Mouse (Mus musculus) Patski (cell line): ENCODE data around the gene Glyr1. TPM values are rescaled to one million over a fixed set of nuclear protein-coding genes. Genes with fewer than 3 reads are reported as not detected.

ENCODE experiments used
- ATAC-seq: fragments of 100-300 bp; one replicate; pipeline ENCODE4 v1.8.0; 2021
- CTCF ChIA-PET: fragments of 350-600 bp; sonication (Branson Sonifier 250); formaldehyde crosslinking; loops from one replicate; lab custom pipeline; 2022; ENCODE audit warnings: inconsistent platforms; lab: Charles Lee
- POLR2A ChIA-PET: fragments of 350-600 bp; sonication (Branson Sonifier 250); formaldehyde crosslinking; loops from one replicate; lab custom pipeline; 2022; ENCODE audit warnings: antibody characterized with exemption, inconsistent platforms; lab: Charles Lee
- DNase-seq: peaks from one replicate; pipeline ENCODE4 v3.0.0-alpha.2; 2011; ENCODE audit warnings: low read depth, low spot score
- H3K27me3 ChIP-seq: fragments of 371-371 bp; one replicate; pipeline ENCODE4 v1.5.1; 2021
- CTCF ChIP-seq: fragments of 100-300 bp; IDR thresholded peaks from one replicate; pipeline ENCODE4 v1.5.1; 2021
- in situ Hi-C: fragments of 300-500 bp; cut with MboI; formaldehyde crosslinking; loops from 3 replicates; pipeline ENCODE4 v1.11.1; 2018; ENCODE audit warnings: low pct_unique_long_range_greater_than_20kb, mixed read lengths
- polyA plus RNA-seq: library from polyadenylated mRNA; unstranded; gene quantifications from one replicate; pipeline ENCODE4 v1.2.3, GENCODE M21; 2021

The Glyr1 gene
- 102 TPM for polyA plus RNA-seq

GRCm38 (mm10) chr16:5049774-5050234, at the start of gene Glyr1, which contains the start of gene Ubn1:
Gene Glyr1 (minus strand): TSS chr16:5049863.
Gene Ubn1 (plus strand): TSS chr16:5050057.
- CTCF ChIA-PET, result no interaction called here
- DNase-seq (peak; percentile 97), ATAC-seq (peak; percentile 96)
- no peaks in the 10 kb centered on the region for H3K27me3 ChIP-seq
- in situ Hi-C loops, result loop anchor here (10.0 kb wide), 1 partner anchor 95 kb away; the partner anchor contains the start of gene Sec14l5
- POLR2A ChIA-PET, result interaction anchor here (1.2 to 3.3 kb wide), 4 partner anchors 11 to 86 kb away, joined by 3 to 11 read pairs (median 3); no protein-coding TSS in a partner anchor
- TF ChIP-seq CTCF, result no peak

DNA sequence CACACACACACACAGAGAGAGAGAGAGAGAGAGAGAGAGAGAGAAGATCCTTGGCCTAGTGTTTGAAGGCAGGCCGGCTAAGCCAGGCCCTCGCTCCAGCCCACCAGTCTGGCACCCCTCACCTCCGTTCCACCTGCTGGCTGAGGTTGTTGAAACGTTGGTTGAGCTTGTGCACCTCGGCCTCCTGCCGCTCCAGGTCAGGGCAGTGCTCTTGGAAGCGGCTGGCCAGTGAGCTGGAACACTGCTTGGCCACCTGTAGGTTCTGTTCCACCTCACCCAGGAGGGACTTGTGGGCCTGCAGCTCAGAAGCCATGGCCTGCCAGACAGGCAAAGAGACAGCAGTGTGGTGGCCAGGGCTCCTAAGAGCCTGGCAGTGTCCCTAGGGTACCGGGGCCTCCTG, 46.8 kb upstream of the Glyr1 start:
- in situ Hi-C loops, result loop anchor here (5.0 kb wide), 1 partner anchor 36 kb away; the partner anchor contains the start of gene Ppl
- DNase-seq (no peak), ATAC-seq (no peak)
- ChIA-PET CTCF (no interaction called here), POLR2A (no interaction called here)
- TF ChIP-seq CTCF, result no peak
- H3K27me3 ChIP-seq, result peaks cover 35% of the 10 kb centered on the region

DNA sequence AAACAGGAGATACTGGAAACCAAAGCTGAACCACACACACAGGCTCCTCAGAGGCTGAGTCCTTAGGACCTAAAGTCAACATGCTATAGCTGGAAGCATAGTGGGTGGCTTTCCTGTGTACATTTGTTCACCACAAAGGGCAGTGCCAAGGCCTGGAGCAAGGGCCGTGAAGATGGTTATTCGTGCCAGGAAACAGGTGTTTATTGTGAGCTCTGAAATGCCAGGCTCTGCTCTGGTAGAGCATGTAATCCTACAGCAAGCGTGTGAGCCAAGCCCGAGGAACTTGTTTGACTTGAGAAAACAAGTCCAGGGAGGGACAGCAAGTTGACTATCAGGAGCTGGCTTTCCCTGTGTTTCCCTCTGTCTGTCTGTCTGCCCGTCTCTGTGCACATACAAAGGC, 43.6 kb upstream of the Glyr1 start:
- peaks cover 25% of the 10 kb centered on the region for H3K27me3 ChIP-seq
- ChIA-PET POLR2A (interaction anchor here (1.1 kb wide), 1 partner anchor 16 kb away, joined by 3 read pairs; no protein-coding TSS in a partner anchor), CTCF (interaction anchor here (0.8 to 1.3 kb wide), 4 partner anchors 16 to 52 kb away, joined by 3 to 4 read pairs (median 3); no protein-coding TSS in a partner anchor)
- in situ Hi-C loops, result no loop called here
- peak; percentile 91 for DNase-seq
- peak; percentile 70 for ATAC-seq
- TF ChIP-seq CTCF, result no peak

- DNase-seq (no peak), ATAC-seq (no peak)
- POLR2A ChIA-PET, result interaction anchor here (1.4 kb wide), 1 partner anchor 39 kb away, joined by 3 read pairs; the partner anchor contains the start of genes Glyr1 and Ubn1
- in situ Hi-C loops, result no loop called here
- no peak for TF ChIP-seq CTCF
- CTCF ChIA-PET, result no interaction called here
- peaks cover 13% of the 10 kb centered on the region for H3K27me3 ChIP-seq
Measured at GRCm38 (mm10) chr16:5089021-5089420, 39.4 kb upstream of the Glyr1 start.

- ChIA-PET POLR2A (no interaction called here), CTCF (no interaction called here)
- ATAC-seq (no peak), DNase-seq (no peak)
- H3K27me3 ChIP-seq, result peaks cover 7% of the 10 kb centered on the region
- in situ Hi-C loops, result no loop called here
- no peak for TF ChIP-seq CTCF
Measured at GRCm38 (mm10) chr16:5086179-5086578, 36.5 kb upstream of the Glyr1 start.

DNA sequence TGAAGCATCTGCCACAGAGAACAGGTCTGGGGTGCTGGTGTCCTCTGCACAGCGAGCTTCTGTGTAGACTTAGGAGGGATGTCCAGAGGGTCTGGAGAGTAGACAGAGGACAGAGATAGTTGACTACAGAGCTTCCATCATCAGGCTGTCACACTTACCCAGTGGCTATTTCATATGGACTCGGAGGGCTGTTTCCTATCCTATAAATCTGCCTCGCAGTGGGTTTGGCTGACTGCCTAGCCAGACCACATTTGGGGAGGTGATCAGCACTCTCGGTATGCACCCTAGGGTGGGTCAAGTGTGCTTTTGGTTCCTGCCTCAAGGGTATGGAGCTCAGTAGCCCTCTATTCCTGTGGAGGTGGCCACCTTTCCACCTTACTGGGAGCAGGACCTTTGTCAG, 35.5 kb upstream of the Glyr1 start:
- ChIA-PET POLR2A (no interaction called here), CTCF (no interaction called here)
- DNase-seq (no peak), ATAC-seq (no peak)
- H3K27me3 ChIP-seq, result peaks cover 7% of the 10 kb centered on the region
- in situ Hi-C loops, result no loop called here
- TF ChIP-seq CTCF, result no peak

- DNase-seq, result peak; percentile 60
- in situ Hi-C loops, result no loop called here
Measured at GRCm38 (mm10) chr16:5074341-5074740, 24.7 kb upstream of the Glyr1 start.

GRCm38 (mm10) chr16:5071974-5072373, 22.3 kb upstream of the Glyr1 start:
- H3K27me3 ChIP-seq, result no peaks in the 10 kb centered on the region
- DNase-seq (no peak), ATAC-seq (no peak)
- CTCF ChIA-PET, result interaction anchor here (1.3 kb wide), 2 partner anchors 22 to 57 kb away, joined by 3 read pairs; no protein-coding TSS in a partner anchor
- POLR2A ChIA-PET, result interaction anchor here (0.6 kb wide), 1 partner anchor 356 kb away, joined by 4 read pairs; no protein-coding TSS in a partner anchor
- TF ChIP-seq CTCF, result no peak
- in situ Hi-C loops, result no loop called here

More at GRCm38 (mm10) chr16:5074341-5074740, 24.7 kb upstream of the Glyr1 start:
- CTCF ChIA-PET, result no interaction called here
- POLR2A ChIA-PET, result no interaction called here
- ATAC-seq, result peak; percentile 35
- H3K27me3 ChIP-seq, result no peaks in the 10 kb centered on the region
- no peak for TF ChIP-seq CTCF

GRCm38 (mm10) chr16:5070321-5070720, 20.7 kb upstream of the Glyr1 start:
- POLR2A ChIA-PET, result interaction anchor here (0.7 kb wide), 1 partner anchor 20 kb away, joined by 3 read pairs; the partner anchor contains the start of genes Glyr1 and Ubn1

GRCm38 (mm10) chr16:5063472-5063871, 13.8 kb upstream of the Glyr1 start:
- ChIA-PET CTCF (interaction anchor here (2.4 kb wide), 1 partner anchor 8 kb away, joined by 6 read pairs; no protein-coding TSS in a partner anchor), POLR2A (no interaction called here)
- DNase-seq, result no peak
- no peak for TF ChIP-seq CTCF
- ATAC-seq, result no peak
- H3K27me3 ChIP-seq, result no peaks in the 10 kb centered on the region
- in situ Hi-C loops, result no loop called here

More at GRCm38 (mm10) chr16:5070321-5070720, 20.7 kb upstream of the Glyr1 start:
- in situ Hi-C loops, result no loop called here
- ATAC-seq (no peak), DNase-seq (no peak)
- no peak for TF ChIP-seq CTCF
- CTCF ChIA-PET, result interaction anchor here (2.0 kb wide), 1 partner anchor 9 kb away, joined by 4 read pairs; no protein-coding TSS in a partner anchor
- no peaks in the 10 kb centered on the region for H3K27me3 ChIP-seq

DNA sequence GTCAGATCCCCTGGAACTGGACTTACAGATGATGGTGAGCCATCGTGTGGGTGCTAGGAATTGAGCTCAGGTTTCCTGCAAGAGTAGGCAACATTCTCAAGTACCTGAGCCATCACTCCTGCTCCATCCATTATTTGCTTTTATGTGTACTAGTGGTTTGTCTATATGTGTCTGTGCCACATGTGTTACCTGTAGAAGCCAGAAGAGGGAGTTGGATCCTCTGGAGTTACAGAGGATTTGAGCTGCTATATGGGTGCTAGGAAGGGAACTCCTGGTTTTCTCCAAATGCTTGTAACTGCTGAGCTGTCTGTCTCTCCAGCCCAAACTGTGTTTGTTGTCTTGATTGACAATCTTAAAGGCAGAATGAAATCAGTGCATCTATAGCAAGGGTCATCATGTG, 8.5 kb upstream of the Glyr1 start:
- ChIA-PET POLR2A (no interaction called here), CTCF (interaction anchor here (0.9 to 1.2 kb wide), 5 partner anchors 11 to 87 kb away, joined by 3 to 4 read pairs (median 4); no protein-coding TSS in a partner anchor)
- H3K27me3 ChIP-seq, result no peaks in the 10 kb centered on the region
- no peak for ATAC-seq
- no peak for TF ChIP-seq CTCF
- no peak for DNase-seq
- in situ Hi-C loops, result loop anchor here (10.0 kb wide), 1 partner anchor 87 kb away; the partner anchor contains the start of gene Sec14l5
